Mouse (Mus musculus) central nervous system, embryonic 18 days (tissue): ENCODE measurements around the gene Trim56. TPM values are rescaled to one million over a fixed set of nuclear protein-coding genes. Genes with fewer than 3 reads are reported as not detected.

ENCODE experiments used
- polyA plus RNA-seq: library from polyadenylated mRNA; depleted of rRNA; stranded (reverse); fragments of >200 nt; gene quantifications from 2 replicates; pipeline ENCODE4 v1.2.3, GENCODE M21; 2012; rRNA removed

Trim56 gene
- polyA plus RNA-seq: 1.0 and 1.1 TPM in 2 replicates

GRCm38 (mm10) chr5:137115866-137116847 is at the start of gene Trim56:
Gene Trim56, minus strand, starts transcription at chr5:137116209.

GRCm38 (mm10) chr5:137149272-137149882 is 33.4 kb upstream of the Trim56 start, which contains the start of gene Muc3:
Gene Muc3, minus strand, starts transcription at chr5:137149322.

GRCm38 (mm10) chr5:137072079-137072960 is 43.7 kb downstream of the Trim56 start, which contains the start of gene Serpine1:
Gene Serpine1, minus strand, starts transcription at chr5:137072268.

Other genes with a start within 250 kb of the Trim56 start
- gene Col26a1, start 233.0 kb downstream of the Trim56 start, polyA plus RNA-seq: 32.1 and 39.8 TPM in 2 replicates
- 57.8 and 62.2 TPM in 2 replicates for gene Ift22, start 208.1 kb downstream of the Trim56 start, polyA plus RNA-seq
- gene Fis1, start 162.9 kb downstream of the Trim56 start, polyA plus RNA-seq: 300 and 324 TPM in 2 replicates
- gene Cldn15, start 149.6 kb downstream of the Trim56 start, polyA plus RNA-seq: 0.35 and 0.51 TPM in 2 replicates
- 66.9 and 71.5 TPM in 2 replicates for gene Plod3, start 129.2 kb downstream of the Trim56 start, polyA plus RNA-seq
- 119 and 122 TPM in 2 replicates for gene Znhit1, start 128.2 kb downstream of the Trim56 start, polyA plus RNA-seq
- 29.9 and 31.7 TPM in 2 replicates for gene Vgf, start 89.8 kb downstream of the Trim56 start, polyA plus RNA-seq
- 222 and 227 TPM in 2 replicates for gene Ap1s1, start 70.1 kb downstream of the Trim56 start, polyA plus RNA-seq
- gene Serpine1, start 43.9 kb downstream of the Trim56 start, polyA plus RNA-seq: 2.3 and 5.1 TPM in 2 replicates
- not detected in 2 replicates for gene Muc3, start 33.1 kb upstream of the Trim56 start, polyA plus RNA-seq
- gene Muc3a, start 96.2 kb upstream of the Trim56 start, polyA plus RNA-seq: 2.2 and 2.3 TPM in 2 replicates
- gene Ache, start 171.3 kb upstream of the Trim56 start, polyA plus RNA-seq: 47.9 and 50.7 TPM in 2 replicates
- gene Ufsp1, start 178.4 kb upstream of the Trim56 start, polyA plus RNA-seq: 14.0 and 15.7 TPM in 2 replicates
- 185 and 194 TPM in 2 replicates for gene Srrt, start 191.5 kb upstream of the Trim56 start, polyA plus RNA-seq
- gene Trip6, start 198.2 kb upstream of the Trim56 start, polyA plus RNA-seq: 14.2 and 15.1 TPM in 2 replicates
- 31.4 and 33.2 TPM in 2 replicates for gene Slc12a9, start 217.4 kb upstream of the Trim56 start, polyA plus RNA-seq
- 8.0 and 9.6 TPM in 2 replicates for gene Ephb4, start 233.9 kb upstream of the Trim56 start, polyA plus RNA-seq